Mouse (Mus musculus) c-Kit-positive CD71-positive TER-119-negative erythroid progenitor cells, embryonic 14.5 days (primary cell): ENCODE data around the gene Cdhr4.

Experiments used
- DNase-seq: peaks from one replicate; pipeline ENCODE4 v3.0.0-alpha.2; 2013; ENCODE audit warnings: low read depth

Gene Cdhr4

GRCm38 (mm10) chr9:107992197-107992596, at the start of gene Cdhr4:
TSS of gene Cdhr4 (plus strand) at chr9:107992497.
- DNase-seq = no peak

- no peak for DNase-seq
Observed at GRCm38 (mm10) chr9:107947241-107948194, 44.8 kb upstream of the Cdhr4 start.

- DNase-seq = no peak
Observed at GRCm38 (mm10) chr9:107949184-107949921, 42.9 kb upstream of the Cdhr4 start.

- no peak for DNase-seq
Observed at GRCm38 (mm10) chr9:107949922-107950235, 42.4 kb upstream of the Cdhr4 start, which contains the start of gene Traip. TSS of gene Traip (plus strand) at chr9:107950136.

GRCm38 (mm10) chr9:107950460-107951355, 41.6 kb upstream of the Cdhr4 start:
- peak; percentile 88 for DNase-seq

GRCm38 (mm10) chr9:107955613-107956289, 36.5 kb upstream of the Cdhr4 start:
- DNase-seq = no peak

- DNase-seq = no peak
Observed at GRCm38 (mm10) chr9:107957141-107957540, 35.2 kb upstream of the Cdhr4 start.

- no peak for DNase-seq
Observed at GRCm38 (mm10) chr9:107959896-107960295, 32.4 kb upstream of the Cdhr4 start.

- no peak for DNase-seq
Observed at GRCm38 (mm10) chr9:107960928-107961327, 31.4 kb upstream of the Cdhr4 start.

GRCm38 (mm10) chr9:107961351-107961762, 30.9 kb upstream of the Cdhr4 start:
- DNase-seq = no peak

GRCm38 (mm10) chr9:107961881-107962280, 30.4 kb upstream of the Cdhr4 start:
- no peak for DNase-seq

GRCm38 (mm10) chr9:107962916-107963315, 29.4 kb upstream of the Cdhr4 start:
- no peak for DNase-seq

- DNase-seq = peak; percentile 81
Observed at GRCm38 (mm10) chr9:107963700-107964099, 28.6 kb upstream of the Cdhr4 start.

- no peak for DNase-seq
Observed at GRCm38 (mm10) chr9:107964681-107965080, 27.6 kb upstream of the Cdhr4 start.

- no peak for DNase-seq
Observed at GRCm38 (mm10) chr9:107966676-107967075, 25.6 kb upstream of the Cdhr4 start.

GRCm38 (mm10) chr9:107967437-107967836, 24.9 kb upstream of the Cdhr4 start:
- DNase-seq = no peak

GRCm38 (mm10) chr9:107968531-107968930, 23.8 kb upstream of the Cdhr4 start:
- DNase-seq = no peak

GRCm38 (mm10) chr9:107970311-107970710, 22.0 kb upstream of the Cdhr4 start:
- no peak for DNase-seq

- peak; percentile 90 for DNase-seq
Observed at GRCm38 (mm10) chr9:107971690-107972541, 20.4 kb upstream of the Cdhr4 start.

- peak; percentile 84 for DNase-seq
Observed at GRCm38 (mm10) chr9:107974491-107975171, 17.7 kb upstream of the Cdhr4 start.
